In the genomic region with DNA sequence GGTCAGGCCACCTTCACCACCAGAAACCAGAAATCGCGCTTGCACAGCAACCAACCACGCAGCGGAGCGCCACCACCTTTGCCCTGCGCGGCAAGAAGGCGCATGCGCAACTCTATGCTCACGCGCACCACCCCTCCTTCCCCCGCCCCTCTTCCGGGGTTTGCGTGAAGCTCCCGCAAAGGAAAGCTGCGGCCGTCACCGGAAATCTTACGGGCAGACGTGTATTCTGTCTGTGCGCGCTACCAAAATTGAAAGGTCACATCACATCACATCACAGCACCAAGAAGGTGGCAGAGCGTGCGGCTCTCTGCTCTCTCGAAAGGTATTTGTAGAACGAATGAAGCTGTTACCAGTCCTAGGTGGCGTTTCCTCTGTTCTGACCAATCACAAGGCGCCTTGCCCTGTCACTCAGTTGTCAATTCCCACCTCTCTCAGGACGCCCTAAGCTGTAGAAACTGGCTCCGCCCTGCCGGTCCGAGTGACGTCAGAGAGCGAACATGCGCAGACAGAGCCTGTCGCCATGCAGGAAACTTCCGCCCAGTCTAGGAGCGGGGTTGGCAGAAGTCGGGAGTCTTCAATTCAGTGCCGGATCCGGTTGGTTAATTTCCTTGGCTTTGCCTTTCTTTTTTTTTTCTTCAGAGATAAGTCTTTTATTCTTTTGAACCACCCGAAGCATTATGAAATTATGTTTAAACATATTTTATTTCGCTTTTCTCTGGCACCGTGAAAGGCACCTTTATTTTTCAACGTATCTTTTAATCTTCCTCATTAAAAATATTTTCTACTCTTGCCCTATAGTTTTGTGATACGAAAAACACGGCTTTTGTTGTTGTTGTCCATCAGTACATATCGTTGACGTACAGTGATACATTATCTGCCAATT, we compare ENCODE assay signal across 8 mouse cellular contexts. TPM values are rescaled to one million over a fixed set of nuclear protein-coding genes. Genes with fewer than 3 reads are reported as not detected.
DNase-seq lines count a peak whose midpoint lies in the region; ATAC-seq and TF ChIP-seq lines count a peak whose summit lies in the region.

A gene (plus strand): TSS at position 151 of the 883 bp plus-strand sequence.
A gene (minus strand): TSS at position 322 of the 883 bp plus-strand sequence.
A gene (minus strand): TSS at position 322 of the 883 bp plus-strand sequence.

- H3K9ac ChIP-seq in hindbrain, postnatal 0 days (replicated peaks; ENCODE audit: low read length): peak within 1 kb of the TSS; percentile 64

- under 1% methylated on average over 49 of the region's 49 CpGs for WGBS in hindbrain, postnatal 0 days

- ATAC-seq in common myeloid progenitor, adult 5-6 weeks (replicated peaks; ENCODE audit: low read depth, poor library complexity, severe bottlenecking): peak; percentile 80
- ATAC-seq in hindbrain, postnatal 0 days: peak; percentile 98
- peak; percentile 74 for ATAC-seq in megakaryocyte, adult 5-6 weeks (ENCODE audit: poor library complexity, severe bottlenecking)

- intact Hi-C loops in gastrocnemius, adult 2 months (cut with DNase I): loop anchor here (2.0 kb wide), 1 partner anchor 223 kb away; no protein-coding TSS in a partner anchor
- intact Hi-C loops in left cerebral cortex, adult 2 months (cut with DNase I): loop anchor here (2.0 to 5.0 kb wide), 2 partner anchors 179 to 226 kb away; a partner anchor contains a TSS

- no peak for TF ChIP-seq CTCF in gastrocnemius, adult 2 months (IDR thresholded peaks at IDR 0.05)
- TF ChIP-seq CTCF in hindbrain, postnatal 0 days (IDR thresholded peaks at IDR 0.05; ENCODE audit: low read depth): no peak; the same call in 1 of the 2 replicates
- TF ChIP-seq CTCF in left cerebral cortex, adult 2 months (IDR thresholded peaks at IDR 0.05): no peak; the same call in 1 of the 2 replicates

- H3K36me3 ChIP-seq in hindbrain, postnatal 0 days (ENCODE audit: insufficient read depth, low read length): no peaks in the 10 kb centered on the region

- no peaks in the 10 kb centered on the region for H3K9me3 ChIP-seq in hindbrain, postnatal 0 days (ENCODE audit: low read length)

- peak; percentile 99 for DNase-seq in ZHBTc4 (ENCODE audit: low read depth, low spot score)
- DNase-seq in gastrocnemius, adult 2 months: peak; percentile 99
- peak; percentile 100 for DNase-seq in hindbrain, postnatal 0 days (ENCODE audit: low spot score)
- DNase-seq in left cerebral cortex, adult 2 months (ENCODE audit: extremely low spot score in 1 of 2, low spot score in 2 of 2): peak; percentile 98
- DNase-seq in right cerebral cortex, adult 2 months (ENCODE audit: low spot score in 2 of 2): peak; percentile 99 to 100
- peak; percentile 99 for DNase-seq in urinary bladder, postnatal 14 days (ENCODE audit: low spot score)

- H3K4me2 ChIP-seq in hindbrain, postnatal 0 days (ENCODE audit: low read depth, low read length): peak within 1 kb of the TSS; percentile 58

- H3K4me3 ChIP-seq in gastrocnemius, adult 2 months: peak within 1 kb of the TSS; percentile 76
- H3K4me3 ChIP-seq in hindbrain, postnatal 0 days (ENCODE audit: low read length): peak within 1 kb of the TSS; percentile 64
- peak within 1 kb of the TSS; percentile 80 for H3K4me3 ChIP-seq in left cerebral cortex, adult 2 months

- no peaks in the 10 kb centered on the region for H3K4me1 ChIP-seq in hindbrain, postnatal 0 days (ENCODE audit: insufficient read depth, low read length)

- peak within 1 kb of the TSS; percentile 90 for H3K27ac ChIP-seq in gastrocnemius, adult 2 months
- peak within 1 kb of the TSS; percentile 97 for H3K27ac ChIP-seq in hindbrain, postnatal 0 days
- peak within 1 kb of the TSS; percentile 98 for H3K27ac ChIP-seq in left cerebral cortex, adult 2 months

- no peaks in the 10 kb centered on the region for H3K27me3 ChIP-seq in hindbrain, postnatal 0 days (ENCODE audit: insufficient read depth, low read length)

RNA-seq across cellular contexts. Expression of the first gene that starts in this region (rescaled TPM):
- 6.5 and 8.2 TPM in 2 replicates for total RNA-seq in common myeloid progenitor, adult 5-6 weeks (2017)
- 1 to 10 TPM; 2.6 to 4.8 TPM for total RNA-seq in gastrocnemius, adult 2 months (2021)
- 7.0 and 7.3 TPM in 2 replicates for total RNA-seq in hindbrain, postnatal 0 days (2014; rRNA removed)
- polyA plus RNA-seq in hindbrain, postnatal 0 days (2015; fragmentation: Nextera tagmentation; extraction: Ambion mirVana): 8.1 TPM in 2 replicates
- total RNA-seq in left cerebral cortex, adult 2 months (2021): 1 to 10 TPM; 8.2 to 8.3 TPM
- total RNA-seq in megakaryocyte, adult 5-6 weeks (2015): 6.1 and 8.5 TPM in 2 replicates
- 3.2 and 4.3 TPM in 2 replicates for total RNA-seq in megakaryocyte, adult 5-6 weeks (2017)

RNA-seq across cellular contexts. Expression of the second gene that starts in this region (rescaled TPM):
- 11.4 and 17.4 TPM in 2 replicates for total RNA-seq in common myeloid progenitor, adult 5-6 weeks (2017)
- 10 to 100 TPM; 22.5 to 28.0 TPM for total RNA-seq in gastrocnemius, adult 2 months (2021)
- 8.3 and 14.2 TPM in 2 replicates for total RNA-seq in hindbrain, postnatal 0 days (2014; rRNA removed)
- 19.4 and 20.6 TPM in 2 replicates for polyA plus RNA-seq in hindbrain, postnatal 0 days (2015; fragmentation: Nextera tagmentation; extraction: Ambion mirVana)
- total RNA-seq in left cerebral cortex, adult 2 months (2021): 10 to 100 TPM; 18.4 to 22.8 TPM
- total RNA-seq in megakaryocyte, adult 5-6 weeks (2015): 8.2 and 9.1 TPM in 2 replicates
- total RNA-seq in megakaryocyte, adult 5-6 weeks (2017): 15.7 and 18.2 TPM in 2 replicates

RNA-seq across cellular contexts. Expression of the third gene that starts in this region (rescaled TPM):
- total RNA-seq in common myeloid progenitor, adult 5-6 weeks (2017): 4.1 and 11.1 TPM in 2 replicates
- total RNA-seq in gastrocnemius, adult 2 months (2021): 10 to 100 TPM; 33.5 to 38.2 TPM
- 6.4 and 9.4 TPM in 2 replicates for total RNA-seq in hindbrain, postnatal 0 days (2014; rRNA removed)
- polyA plus RNA-seq in hindbrain, postnatal 0 days (2015; fragmentation: Nextera tagmentation; extraction: Ambion mirVana): 6.4 and 10.5 TPM in 2 replicates
- total RNA-seq in left cerebral cortex, adult 2 months (2021): 10 to 100 TPM; 22.0 to 27.1 TPM
- 22.0 and 25.6 TPM in 2 replicates for total RNA-seq in megakaryocyte, adult 5-6 weeks (2015)
- 4.8 and 5.9 TPM in 2 replicates for total RNA-seq in megakaryocyte, adult 5-6 weeks (2017)

Comparison
In these comparisons a context has a peak if more than half of its experiments do, and no peak if none do; other contexts are left out.
1. Peak in every context shown above with its lines: DNase-seq, ATAC-seq, H3K4me3 ChIP-seq and H3K27ac ChIP-seq.